ENCODE assay signal across 8 mouse cellular contexts in the genomic region with DNA sequence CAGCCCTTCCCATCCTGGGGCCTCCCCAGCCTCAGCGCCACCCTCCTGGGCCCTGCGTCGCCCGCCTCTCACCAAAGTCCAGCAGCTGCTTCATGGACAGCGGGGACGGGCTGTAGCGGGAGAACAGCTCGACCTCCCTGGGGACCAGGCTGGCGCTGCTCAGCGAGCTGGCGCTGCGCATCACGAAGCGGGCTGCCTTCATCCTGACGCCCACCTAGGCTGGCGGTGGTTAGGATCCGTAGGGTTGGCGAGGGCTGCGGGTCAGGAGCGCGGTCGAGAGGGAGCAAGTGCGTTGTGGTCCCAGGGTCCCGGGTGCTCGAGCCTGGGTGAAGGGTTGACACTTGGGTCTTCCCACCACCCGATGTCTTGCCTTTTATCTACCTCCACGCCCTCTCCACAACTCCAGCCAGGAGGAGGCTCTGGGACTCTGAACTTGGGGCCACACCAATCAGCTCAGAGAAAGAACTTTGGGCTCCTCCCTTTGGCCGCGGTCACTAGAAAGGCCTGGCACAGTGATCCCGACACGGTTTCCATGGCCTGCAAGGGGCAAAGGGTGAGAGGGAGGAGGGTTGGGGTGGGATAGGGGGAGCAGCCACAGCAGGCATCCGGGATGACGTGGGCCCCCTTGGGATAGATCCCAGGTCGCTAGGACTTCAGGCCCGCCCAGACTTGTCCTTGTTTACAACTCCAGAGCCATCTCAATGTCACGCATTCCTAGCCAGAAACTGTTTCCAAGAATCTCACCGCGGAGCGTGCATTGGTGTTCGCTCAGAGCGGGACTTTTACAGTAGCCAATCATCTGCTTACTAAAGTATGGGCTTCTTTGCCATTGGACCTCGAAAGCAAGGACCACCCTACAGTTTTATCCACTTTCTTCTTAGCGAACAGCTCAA. TPM values are rescaled to one million over a fixed set of nuclear protein-coding genes. Genes with fewer than 3 reads are reported as not detected.
DNase-seq lines count a peak whose midpoint lies in the region; TF ChIP-seq lines count a peak whose summit lies in the region.

TSS of gene Pdk4 (minus strand) at position 349 of the 893 bp plus-strand sequence.

- H3K4me1 ChIP-seq in hindbrain, embryonic 10.5 days (replicated peaks): peaks cover 13% of the 10 kb centered on the region
- H3K4me1 ChIP-seq in lung, adult 2 months (ENCODE audit: control insufficient read depth, insufficient read depth, low read length): no peaks in the 10 kb centered on the region

- no peaks in the 10 kb centered on the region for H3K36me3 ChIP-seq in hindbrain, embryonic 10.5 days

- DNase-seq in WW6 (ENCODE audit: low read depth, low spot score): peak; percentile 80
- DNase-seq in cerebellum, postnatal 14 days: peak; percentile 48 to 53
- peak; percentile 48 to 68 for DNase-seq in frontal cortex, postnatal 14 days (ENCODE audit: low spot score in 2 of 2)
- DNase-seq in hindbrain, embryonic 10.5 days (ENCODE audit: low spot score): peak; percentile 68
- peak; percentile 25 for DNase-seq in layer of hippocampus, adult 9-10 months (ENCODE audit: low spot score)
- peak; percentile 69 for DNase-seq in lung, adult 2 months
- peak; percentile 87 for DNase-seq in ovary, postnatal 36 days (ENCODE audit: low spot score)
- DNase-seq in urinary bladder, postnatal 4 days (ENCODE audit: low spot score in 2 of 2): peak; percentile 82 to 86

- whole genome bisulfite sequencing in hindbrain, embryonic 10.5 days: 2% methylated on average over 43 of the region's 43 CpGs
- 2% methylated on average over 43 of the region's 43 CpGs for WGBS in lung, adult 2 months

- peaks cover 14% of the 10 kb centered on the region; the same call in 1 of the 2 replicates for H3K27me3 ChIP-seq in hindbrain, embryonic 10.5 days (ENCODE audit: insufficient read depth, poor library complexity, severe bottlenecking)

- no peak for TF ChIP-seq CTCF in lung, adult 2 months (IDR thresholded peaks at IDR 0.05; ENCODE audit: insufficient read depth, low read length)

- peak within 1 kb of the TSS; percentile 73 for H3K27ac ChIP-seq in hindbrain, embryonic 10.5 days

- peak within 1 kb of the TSS; percentile 58 for H3K4me3 ChIP-seq in hindbrain, embryonic 10.5 days
- H3K4me3 ChIP-seq in lung, adult 2 months (replicated peaks; ENCODE audit: extremely low read depth, low read depth, low read length): peak within 1 kb of the TSS; percentile 75

- peak; percentile 45; the same call in 1 of the 2 replicates for TF ChIP-seq POLR2A in lung, adult 2 months (IDR thresholded peaks at IDR 0.05; ENCODE audit: borderline replicate concordance, extremely low read depth, low read depth, low read length)

- no peaks in the 10 kb centered on the region for H3K9me3 ChIP-seq in hindbrain, embryonic 10.5 days

RNA-seq across cellular contexts. Expression of gene Pdk4, which starts in this region (rescaled TPM):
- 0.65 and 0.98 TPM in 2 replicates for polyA plus RNA-seq in hindbrain, embryonic 10.5 days (2016; fragmentation: Nextera tagmentation; extraction: Ambion mirVana)
- polyA plus RNA-seq in lung, adult 2 months (2012; rRNA removed): 18.0 and 36.6 TPM in 2 replicates

Comparison
In these comparisons a context has a peak if more than half of its experiments do, and no peak if none do; other contexts are left out.
1. Peak in every context shown above with its lines: DNase-seq, H3K4me3 ChIP-seq and H3K27ac ChIP-seq.
2. Peak in DNase-seq, H3K4me3 ChIP-seq and H3K27ac ChIP-seq in hindbrain, embryonic 10.5 days; RNA of the gene not detected or under 1 TPM.
3. DNase-seq: peak in every context shown above with its lines; median percentile 87 in ovary, postnatal 36 days; 84 in urinary bladder, postnatal 4 days; 80 in WW6; 69 in lung, adult 2 months; 68 in hindbrain, embryonic 10.5 days; 58 in frontal cortex, postnatal 14 days; 50 in cerebellum, postnatal 14 days; 25 in layer of hippocampus, adult 9-10 months.